Mouse (Mus musculus): ENCODE measurements around the gene Cdh4. TPM values are rescaled to one million over a fixed set of nuclear protein-coding genes. Genes with fewer than 3 reads are reported as not detected.

The Cdh4 gene
- polyA plus RNA-seq, 1 experiment from 2014 or later: 3.0 TPM

DNA sequence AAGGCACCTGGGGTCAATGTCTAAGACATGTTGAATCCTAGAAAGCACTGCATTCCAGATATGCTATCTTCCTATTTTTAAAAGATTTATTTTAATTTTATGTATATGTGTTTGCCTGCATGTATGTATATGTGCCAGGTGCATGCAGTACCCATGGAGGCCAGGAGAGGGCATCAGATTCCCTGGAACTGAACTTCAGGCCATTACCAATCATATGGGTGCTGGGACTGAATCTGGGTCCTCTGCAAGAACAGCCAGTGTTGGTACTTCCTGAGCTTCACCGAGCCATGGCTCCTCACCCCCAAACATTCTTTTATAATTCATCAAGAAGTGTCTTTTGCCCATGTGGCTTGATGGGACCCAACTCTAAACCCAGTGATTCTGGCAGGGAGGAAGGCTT, 6.8 kb downstream of the Cdh4 start:
- no peak overlapping the region for H3K4me3 ChIP-seq (ENCODE audit: low read depth, low read length)
- no peak overlapping the region for H3K27ac ChIP-seq (ENCODE audit: low read depth, low read length)
- no peak for ATAC-seq
- 0 out of 2 replicates have a peak, but pooled peaks cover 4% of the 10 kb centered on the region for H3K9me3 ChIP-seq (ENCODE audit: control insufficient read depth)
- peaks cover 8% of the 10 kb centered on the region for H3K27me3 ChIP-seq (replicated peaks; ENCODE audit: control insufficient read depth, insufficient read depth, low read length)
- H3K9ac ChIP-seq (ENCODE audit: low read depth, low read length): no peak overlapping the region
- H3K4me2 ChIP-seq (replicated peaks; ENCODE audit: low read depth): no peak overlapping the region
- WGBS: 96% methylated on average over 1 of the region's 1 CpGs
- TF ChIP-seq CTCF (IDR thresholded peaks at IDR 0.05; ENCODE audit: low read depth): peak; percentile 44
- H3K36me3 ChIP-seq (ENCODE audit: control insufficient read depth, insufficient read depth): no peaks in the 10 kb centered on the region
- no peaks in the 10 kb centered on the region for H3K4me1 ChIP-seq (replicated peaks; ENCODE audit: control insufficient read depth, insufficient read depth, low read length)

DNA sequence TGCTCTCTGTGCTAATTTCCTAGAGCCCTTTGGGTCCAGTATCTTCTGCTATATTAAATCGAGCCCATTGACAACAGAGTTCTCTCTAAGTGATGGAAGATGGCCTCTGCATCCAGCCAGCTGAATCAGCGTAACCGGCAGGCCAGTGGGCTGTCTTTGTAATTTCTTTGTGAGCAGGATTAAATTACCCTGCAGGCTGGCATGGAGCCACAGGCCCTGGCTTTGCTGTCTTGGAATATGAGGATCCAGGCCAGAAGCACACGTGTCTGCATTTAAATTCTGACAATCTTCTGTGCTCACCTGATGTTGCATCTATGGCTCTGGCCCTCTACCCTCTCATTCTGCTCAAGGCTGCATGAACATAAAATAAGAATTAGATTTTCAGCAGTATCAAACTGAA, 17.0 kb downstream of the Cdh4 start:
- no peak for ATAC-seq
- Histone ChIP-seq H3K4me2 (replicated peaks; ENCODE audit: low read depth) (no peak overlapping the region), H3K27ac (ENCODE audit: low read depth, low read length) (no peak overlapping the region), H3K9ac (ENCODE audit: low read depth, low read length) (no peak overlapping the region), H3K27me3 (replicated peaks; ENCODE audit: control insufficient read depth, insufficient read depth, low read length) (no peaks in the 10 kb centered on the region), H3K9me3 (ENCODE audit: control insufficient read depth) (peaks cover 47% of the 10 kb centered on the region), H3K36me3 (ENCODE audit: control insufficient read depth, insufficient read depth) (no peaks in the 10 kb centered on the region), H3K4me1 (replicated peaks; ENCODE audit: control insufficient read depth, insufficient read depth, low read length) (no peaks in the 10 kb centered on the region), H3K4me3 (ENCODE audit: low read depth, low read length) (no peak overlapping the region)
- no peak for TF ChIP-seq CTCF (IDR thresholded peaks at IDR 0.05; ENCODE audit: low read depth)
- WGBS: 86% methylated on average over 4 of the region's 4 CpGs

DNA sequence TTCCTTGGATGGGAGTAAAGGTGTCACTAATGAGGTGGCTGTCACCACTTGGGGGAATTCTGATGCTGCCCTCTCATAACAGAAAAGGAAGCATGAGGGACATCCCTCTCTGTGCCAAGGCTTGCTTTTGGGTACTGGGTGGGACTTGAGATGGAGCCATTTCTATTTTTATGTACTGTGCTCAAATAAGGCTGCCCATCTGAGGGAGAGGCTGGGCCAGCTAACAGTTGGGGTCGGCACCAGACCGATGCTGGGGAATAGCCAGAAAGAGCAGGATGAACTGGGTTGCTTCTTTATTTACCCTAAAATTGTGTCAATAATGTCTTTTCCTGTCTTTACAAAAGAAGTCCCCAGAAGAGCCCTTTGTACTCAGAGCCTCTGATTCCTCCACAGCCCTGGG, 17.4 kb downstream of the Cdh4 start:
- no peak for TF ChIP-seq CTCF (IDR thresholded peaks at IDR 0.05; ENCODE audit: low read depth)
- Histone ChIP-seq H3K27ac (ENCODE audit: low read depth, low read length) (no peak overlapping the region), H3K9ac (ENCODE audit: low read depth, low read length) (no peak overlapping the region), H3K36me3 (ENCODE audit: control insufficient read depth, insufficient read depth) (no peaks in the 10 kb centered on the region), H3K4me1 (replicated peaks; ENCODE audit: control insufficient read depth, insufficient read depth, low read length) (no peaks in the 10 kb centered on the region), H3K4me3 (ENCODE audit: low read depth, low read length) (no peak overlapping the region), H3K27me3 (replicated peaks; ENCODE audit: control insufficient read depth, insufficient read depth, low read length) (no peaks in the 10 kb centered on the region), H3K9me3 (ENCODE audit: control insufficient read depth) (peaks cover 48% of the 10 kb centered on the region), H3K4me2 (replicated peaks; ENCODE audit: low read depth) (no peak overlapping the region)
- WGBS: 94% methylated on average over 2 of the region's 2 CpGs
- ATAC-seq: no peak

DNA sequence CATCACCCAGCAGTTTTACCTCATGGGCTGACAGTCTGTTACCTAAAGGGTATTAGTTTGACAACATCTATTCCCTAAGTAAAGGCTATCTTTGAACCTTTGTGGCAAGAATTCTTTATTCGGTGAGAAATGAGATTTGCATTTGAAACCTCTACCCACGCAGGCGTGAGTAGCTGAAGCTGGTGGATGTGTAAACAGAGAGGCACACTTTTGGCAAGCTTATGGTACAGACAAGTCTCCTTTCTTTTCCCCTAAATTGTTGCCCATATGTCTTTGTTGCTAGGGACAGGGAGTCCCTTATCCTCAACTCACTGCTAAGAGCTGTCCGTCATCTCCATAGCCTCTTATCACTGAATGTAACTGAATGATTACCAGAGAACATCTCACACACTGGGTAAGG, 21.3 kb downstream of the Cdh4 start:
- Histone ChIP-seq H3K9ac (ENCODE audit: low read depth, low read length) (no peak overlapping the region), H3K4me1 (replicated peaks; ENCODE audit: control insufficient read depth, insufficient read depth, low read length) (no peaks in the 10 kb centered on the region), H3K4me2 (replicated peaks; ENCODE audit: low read depth) (no peak overlapping the region), H3K4me3 (ENCODE audit: low read depth, low read length) (no peak overlapping the region), H3K27ac (ENCODE audit: low read depth, low read length) (no peak overlapping the region), H3K9me3 (ENCODE audit: control insufficient read depth) (peaks cover 48% of the 10 kb centered on the region), H3K27me3 (replicated peaks; ENCODE audit: control insufficient read depth, insufficient read depth, low read length) (no peaks in the 10 kb centered on the region), H3K36me3 (ENCODE audit: control insufficient read depth, insufficient read depth) (no peaks in the 10 kb centered on the region)
- no peak for ATAC-seq
- no peak for TF ChIP-seq CTCF (IDR thresholded peaks at IDR 0.05; ENCODE audit: low read depth)
- 87% methylated on average over 4 of the region's 4 CpGs for WGBS

DNA sequence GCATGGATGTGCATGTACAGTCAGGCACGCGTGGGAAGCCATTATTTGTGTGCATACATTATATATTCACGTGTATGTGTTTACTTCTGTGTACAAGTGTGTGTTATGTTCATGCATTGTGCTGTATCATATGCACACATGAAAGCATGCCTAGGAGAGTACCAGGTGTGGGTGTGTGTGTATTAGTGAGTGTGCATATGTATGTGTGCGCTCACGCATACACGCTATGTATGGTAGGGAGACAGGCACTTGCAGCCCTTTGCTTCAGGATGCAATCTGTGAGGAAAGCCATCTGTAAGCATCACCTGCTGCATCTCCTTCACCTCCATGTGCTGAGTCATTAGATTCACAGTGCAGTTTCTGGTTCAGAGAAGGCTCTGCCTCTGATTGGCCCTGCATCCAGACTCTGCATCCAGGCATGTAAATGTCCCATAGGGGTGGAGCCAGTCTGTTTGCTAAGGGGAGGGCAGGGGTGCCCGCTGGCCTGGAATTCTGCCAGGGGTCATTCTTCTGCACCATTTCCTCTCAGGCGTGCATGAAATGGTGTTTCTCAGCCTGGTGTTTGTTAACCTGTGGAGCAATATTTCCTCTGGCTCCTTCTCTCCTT, 25.7 kb downstream of the Cdh4 start:
- H3K9me3 ChIP-seq (ENCODE audit: control insufficient read depth): peaks cover 12% of the 10 kb centered on the region; the same call in 1 of the 2 replicates
- H3K27ac ChIP-seq (ENCODE audit: low read depth, low read length): no peak overlapping the region
- no peaks in the 10 kb centered on the region for H3K27me3 ChIP-seq (replicated peaks; ENCODE audit: control insufficient read depth, insufficient read depth, low read length)
- H3K9ac ChIP-seq (ENCODE audit: low read depth, low read length): no peak overlapping the region
- H3K4me1 ChIP-seq (replicated peaks; ENCODE audit: control insufficient read depth, insufficient read depth, low read length): no peaks in the 10 kb centered on the region
- no peak overlapping the region for H3K4me2 ChIP-seq (replicated peaks; ENCODE audit: low read depth)
- no peaks in the 10 kb centered on the region for H3K36me3 ChIP-seq (ENCODE audit: control insufficient read depth, insufficient read depth)
- ATAC-seq: no peak
- TF ChIP-seq CTCF (IDR thresholded peaks at IDR 0.05; ENCODE audit: low read depth): no peak
- 84% methylated on average over 8 of the region's 8 CpGs for WGBS
- H3K4me3 ChIP-seq (ENCODE audit: low read depth, low read length): no peak overlapping the region

DNA sequence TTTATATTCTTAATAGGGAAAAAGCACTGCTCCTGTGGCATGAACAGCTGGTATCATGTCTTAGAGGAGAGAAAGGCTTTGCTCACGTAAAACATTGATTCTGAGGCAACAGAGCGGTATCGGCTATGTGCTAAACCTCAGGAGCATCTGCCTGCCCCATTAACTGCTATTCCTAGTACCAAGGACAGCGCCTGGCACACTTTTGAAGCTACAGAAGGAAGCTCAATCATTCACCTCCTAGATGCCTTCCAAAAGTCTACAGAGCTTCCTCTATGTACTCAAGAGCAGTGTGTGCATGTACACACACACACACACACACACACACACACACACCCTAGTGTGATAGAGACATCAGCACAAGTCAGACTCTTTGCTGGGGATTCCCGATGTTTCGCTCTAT, 34.4 kb downstream of the Cdh4 start:
- H3K4me2 ChIP-seq (replicated peaks; ENCODE audit: low read depth): no peak overlapping the region
- H3K9me3 ChIP-seq (ENCODE audit: control insufficient read depth): no peaks in the 10 kb centered on the region
- WGBS: 75% methylated on average over 6 of the region's 6 CpGs
- no peak for TF ChIP-seq CTCF (IDR thresholded peaks at IDR 0.05; ENCODE audit: low read depth)
- no peaks in the 10 kb centered on the region for H3K27me3 ChIP-seq (replicated peaks; ENCODE audit: control insufficient read depth, insufficient read depth, low read length)
- no peaks in the 10 kb centered on the region for H3K36me3 ChIP-seq (ENCODE audit: control insufficient read depth, insufficient read depth)
- H3K27ac ChIP-seq (ENCODE audit: low read depth, low read length): no peak overlapping the region
- H3K4me1 ChIP-seq (replicated peaks; ENCODE audit: control insufficient read depth, insufficient read depth, low read length): no peaks in the 10 kb centered on the region
- ATAC-seq: no peak
- H3K9ac ChIP-seq (ENCODE audit: low read depth, low read length): no peak overlapping the region
- no peak overlapping the region for H3K4me3 ChIP-seq (ENCODE audit: low read depth, low read length)

DNA sequence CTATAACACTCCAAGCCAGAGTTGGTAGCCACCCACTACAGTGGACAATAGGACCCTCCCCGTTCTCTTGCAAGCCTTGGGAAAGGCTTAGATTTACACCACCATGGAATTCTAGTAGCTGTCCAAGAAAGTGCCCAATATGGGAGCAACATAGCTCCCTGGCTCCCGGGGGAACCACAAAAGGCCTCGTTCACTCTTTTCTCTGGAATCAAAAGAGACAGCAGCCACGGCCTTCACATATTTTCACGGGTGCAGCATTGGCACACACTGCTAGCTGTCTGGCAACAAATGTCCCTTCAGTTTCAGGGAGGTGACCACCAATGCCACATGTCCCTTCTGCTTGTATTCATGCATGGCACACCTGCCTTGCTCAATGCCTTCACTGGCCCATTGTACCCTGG, 38.6 kb downstream of the Cdh4 start:
- Histone ChIP-seq H3K4me3 (ENCODE audit: low read depth, low read length) (no peak overlapping the region), H3K4me1 (replicated peaks; ENCODE audit: control insufficient read depth, insufficient read depth, low read length) (no peaks in the 10 kb centered on the region), H3K27ac (ENCODE audit: low read depth, low read length) (no peak overlapping the region), H3K9ac (ENCODE audit: low read depth, low read length) (no peak overlapping the region), H3K36me3 (ENCODE audit: control insufficient read depth, insufficient read depth) (no peaks in the 10 kb centered on the region), H3K27me3 (replicated peaks; ENCODE audit: control insufficient read depth, insufficient read depth, low read length) (no peaks in the 10 kb centered on the region), H3K4me2 (replicated peaks; ENCODE audit: low read depth) (no peak overlapping the region), H3K9me3 (ENCODE audit: control insufficient read depth) (no peaks in the 10 kb centered on the region)
- WGBS: 76% methylated on average over 5 of the region's 5 CpGs
- no peak for ATAC-seq
- no peak for TF ChIP-seq CTCF (IDR thresholded peaks at IDR 0.05; ENCODE audit: low read depth)

Measured in intestine, postnatal 0 days (tissue).